Mouse (Mus musculus): Measurements from ENCODE around the gene Mex3a.
A peak's percentile ranks its signal among the peaks of the same experiment; 100 is the strongest.

Gene Mex3a

GRCm38 (mm10) chr3:88532299-88532674, at the start of gene Mex3a:
Gene Mex3a, plus strand, starts transcription at chr3:88532395.
- DNase-seq (ENCODE audit: inconsistent age in 2 of 2, low spot score in 1 of 2) = peak in 1 of 2 experiments; percentile 59

DNA sequence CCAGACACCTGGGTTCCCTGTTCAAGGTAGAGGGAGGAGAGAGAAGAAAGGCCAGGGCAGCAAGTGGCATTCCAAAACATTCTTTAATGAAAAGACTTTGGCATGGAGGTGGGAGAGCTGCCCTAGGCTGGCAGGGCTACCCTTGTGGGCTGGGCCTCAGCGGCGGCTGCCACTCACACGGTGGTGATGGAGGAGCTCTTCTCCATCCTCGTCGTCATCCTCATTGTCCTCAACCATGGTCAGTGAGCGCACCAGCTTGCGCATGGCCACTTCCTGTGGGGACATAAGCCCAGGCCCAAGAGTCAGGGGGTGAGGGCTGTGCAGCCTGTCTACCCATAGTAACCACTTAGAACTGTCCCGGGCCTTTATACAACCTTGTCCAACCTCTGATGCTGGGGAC, 49.1 kb upstream of the Mex3a start:
- DNase-seq (ENCODE audit: inconsistent age in 2 of 2, low spot score in 1 of 2) = no peak

GRCm38 (mm10) chr3:88483621-88484020, 48.6 kb upstream of the Mex3a start:
- peak; percentile 73 to 91 for DNase-seq (ENCODE audit: inconsistent age in 2 of 2, low spot score in 1 of 2)

DNA sequence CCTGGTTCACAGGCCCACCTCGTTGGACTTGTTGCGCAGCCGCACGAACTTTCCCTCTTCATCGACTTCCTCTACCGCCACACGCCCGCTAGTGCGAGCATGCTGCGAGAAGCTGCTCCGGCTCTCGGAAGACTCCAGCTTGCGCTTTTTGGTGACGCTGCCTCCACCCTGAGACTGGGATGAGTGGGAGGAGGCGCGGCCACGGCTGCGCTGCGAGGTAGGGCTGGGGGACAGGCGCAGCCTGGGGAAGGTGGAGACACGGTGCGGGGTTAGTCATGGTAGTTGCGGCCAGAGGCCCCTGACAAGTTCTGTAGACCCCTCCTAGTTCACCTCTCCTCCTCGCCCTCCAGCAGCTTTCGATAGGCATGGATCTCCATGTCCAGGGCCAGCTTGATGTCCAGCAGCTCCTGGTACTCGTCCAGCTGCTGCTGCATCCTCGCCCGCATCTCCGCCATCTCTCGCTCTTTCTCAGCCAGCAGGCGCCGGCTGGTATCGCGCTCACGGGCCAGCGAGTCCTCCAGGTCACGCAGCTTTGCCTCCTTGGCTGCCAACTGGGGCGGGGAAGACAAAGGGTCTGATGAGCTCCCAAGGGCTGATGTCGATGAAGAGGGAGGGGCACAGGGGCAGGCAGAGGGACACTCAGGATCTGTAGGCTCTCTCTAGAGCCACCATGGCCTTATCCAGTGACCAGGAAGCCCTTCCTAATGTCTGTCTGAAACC, 47.4 kb upstream of the Mex3a start:
- no peak for DNase-seq (ENCODE audit: inconsistent age in 2 of 2, low spot score in 1 of 2)

GRCm38 (mm10) chr3:88486043-88486442, 46.2 kb upstream of the Mex3a start:
- no peak for DNase-seq (ENCODE audit: inconsistent age in 2 of 2, low spot score in 1 of 2)

GRCm38 (mm10) chr3:88486887-88487286, 45.3 kb upstream of the Mex3a start:
- no peak for DNase-seq (ENCODE audit: inconsistent age in 2 of 2, low spot score in 1 of 2)

DNA sequence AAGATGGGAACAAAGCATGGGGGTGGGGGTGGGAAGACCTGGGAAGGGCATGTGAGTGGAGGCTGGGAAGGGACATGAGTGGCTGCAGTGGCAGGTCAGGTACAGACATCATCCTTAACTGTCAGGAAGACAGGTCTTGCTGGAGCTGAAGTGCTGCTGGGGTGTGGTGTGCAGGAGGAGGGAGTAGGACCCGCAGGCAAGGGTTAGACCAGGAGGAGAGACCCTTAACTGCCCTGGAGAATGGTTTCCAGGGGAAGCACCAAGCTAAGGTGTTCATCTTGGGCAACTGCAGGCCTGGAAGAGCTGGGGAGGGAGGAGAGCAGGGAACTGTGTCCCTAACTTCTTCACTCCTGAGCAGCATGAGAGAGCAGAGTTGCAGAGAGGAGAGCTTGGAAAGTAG, 44.8 kb upstream of the Mex3a start:
- no peak for DNase-seq (ENCODE audit: inconsistent age in 2 of 2, low spot score in 1 of 2)

DNA sequence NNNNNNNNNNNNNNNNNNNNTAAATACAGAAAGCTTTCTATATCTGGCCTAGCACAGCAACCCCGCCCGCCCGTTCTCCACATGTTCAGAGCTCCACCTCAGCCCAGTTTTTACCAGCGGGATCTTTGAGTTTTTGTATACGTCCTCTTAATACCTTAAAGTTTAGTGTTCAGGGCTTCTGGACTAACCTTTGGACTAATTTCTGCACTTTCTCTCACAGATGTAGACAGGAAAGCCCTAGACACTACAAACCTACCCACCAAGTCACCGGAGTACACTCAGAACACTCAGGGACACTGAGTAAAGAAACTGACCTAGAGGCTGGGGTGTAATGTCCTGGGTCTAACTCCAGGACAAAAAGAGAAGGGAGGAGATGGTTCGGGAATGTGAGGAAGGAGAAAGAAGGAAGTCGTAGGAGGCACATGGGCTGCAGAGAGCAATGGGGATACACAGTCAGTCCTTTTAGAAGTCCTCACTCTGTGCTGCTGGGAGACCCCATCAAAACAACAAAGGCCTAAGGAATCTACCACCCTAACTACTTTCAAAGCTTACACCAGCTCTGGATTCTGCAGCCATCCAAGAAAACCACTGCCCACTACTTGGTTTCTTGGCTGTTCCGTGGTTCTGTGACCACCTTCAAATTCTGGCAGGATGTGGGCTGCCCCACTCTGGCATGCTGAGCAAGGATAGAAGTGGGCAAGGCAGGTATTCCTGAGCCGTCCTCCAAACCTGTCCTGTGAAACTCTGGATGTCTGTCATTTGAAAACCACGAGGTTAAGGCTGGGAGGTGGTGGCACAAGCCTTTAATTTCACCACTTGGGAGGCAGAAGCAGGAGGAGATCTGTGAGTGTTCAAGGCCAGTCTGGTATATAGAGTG, 38.3 kb upstream of the Mex3a start:
- peak in 1 of 2 experiments; percentile 67 for DNase-seq (ENCODE audit: inconsistent age in 2 of 2, low spot score in 1 of 2)

- DNase-seq (ENCODE audit: inconsistent age in 2 of 2, low spot score in 1 of 2) = peak; percentile 91 to 95
These were observed 37.2 kb upstream of the Mex3a start for GRCm38 (mm10) chr3:88494836-88495628.

GRCm38 (mm10) chr3:88495741-88496415, 36.3 kb upstream of the Mex3a start:
- peak; percentile 68 to 84 for DNase-seq (ENCODE audit: inconsistent age in 2 of 2, low spot score in 1 of 2)

DNA sequence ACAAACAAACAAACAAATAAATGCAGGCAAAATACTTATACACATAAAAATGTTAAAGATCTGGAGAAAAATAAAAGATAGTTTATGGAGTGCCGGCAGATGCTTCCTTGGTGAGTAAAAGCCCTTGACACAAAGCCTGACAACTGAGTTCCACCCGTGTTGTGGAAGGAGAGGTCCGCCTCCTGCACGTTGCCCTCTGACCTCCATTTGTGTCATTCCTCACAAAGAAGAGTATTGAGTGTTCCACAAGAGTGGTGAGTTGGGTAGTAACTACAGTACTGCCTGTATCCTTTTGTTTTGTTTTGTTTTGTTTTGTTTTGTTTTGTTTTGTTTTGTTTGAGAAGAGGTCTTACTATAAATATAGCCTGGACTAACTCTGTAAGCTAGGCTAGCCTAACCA, 32.6 kb upstream of the Mex3a start:
- no peak for DNase-seq (ENCODE audit: inconsistent age in 2 of 2, low spot score in 1 of 2)

GRCm38 (mm10) chr3:88500087-88500486, 32.1 kb upstream of the Mex3a start:
- no peak for DNase-seq (ENCODE audit: inconsistent age in 2 of 2, low spot score in 1 of 2)

DNA sequence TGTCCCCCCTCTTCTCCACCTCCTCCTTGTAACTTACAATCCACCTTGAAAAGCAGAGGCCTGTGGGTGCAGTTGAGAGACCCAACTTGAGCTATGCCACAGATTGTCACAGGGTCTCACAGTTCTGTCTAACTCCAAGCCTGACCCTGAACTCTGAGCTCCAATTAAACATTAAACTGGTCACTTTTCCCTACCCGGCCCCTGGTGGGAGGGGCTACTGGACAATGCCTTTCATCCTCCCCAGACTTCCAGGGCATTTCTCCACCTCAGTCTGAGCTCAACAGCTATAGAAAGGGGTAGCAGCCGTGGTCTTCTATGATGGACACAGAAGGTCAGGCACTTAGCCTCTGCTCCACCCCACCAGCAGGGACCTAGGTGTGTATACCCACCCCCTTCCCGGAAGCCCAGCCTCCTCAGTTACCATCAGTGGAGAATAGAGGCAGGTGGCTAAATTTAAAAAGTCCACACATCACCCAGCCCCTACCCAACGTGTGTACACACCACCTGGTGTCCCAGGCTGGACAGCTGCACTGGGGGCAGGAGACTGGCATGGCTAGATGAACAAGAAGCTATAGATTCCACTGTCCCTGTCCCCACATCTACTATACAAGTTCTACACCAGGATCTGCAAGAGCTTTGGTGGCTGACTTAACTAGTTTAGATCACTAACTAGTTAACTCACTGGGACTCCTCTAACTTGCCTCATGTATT, 31.4 kb upstream of the Mex3a start:
- no peak for DNase-seq (ENCODE audit: inconsistent age in 2 of 2, low spot score in 1 of 2)

DNA sequence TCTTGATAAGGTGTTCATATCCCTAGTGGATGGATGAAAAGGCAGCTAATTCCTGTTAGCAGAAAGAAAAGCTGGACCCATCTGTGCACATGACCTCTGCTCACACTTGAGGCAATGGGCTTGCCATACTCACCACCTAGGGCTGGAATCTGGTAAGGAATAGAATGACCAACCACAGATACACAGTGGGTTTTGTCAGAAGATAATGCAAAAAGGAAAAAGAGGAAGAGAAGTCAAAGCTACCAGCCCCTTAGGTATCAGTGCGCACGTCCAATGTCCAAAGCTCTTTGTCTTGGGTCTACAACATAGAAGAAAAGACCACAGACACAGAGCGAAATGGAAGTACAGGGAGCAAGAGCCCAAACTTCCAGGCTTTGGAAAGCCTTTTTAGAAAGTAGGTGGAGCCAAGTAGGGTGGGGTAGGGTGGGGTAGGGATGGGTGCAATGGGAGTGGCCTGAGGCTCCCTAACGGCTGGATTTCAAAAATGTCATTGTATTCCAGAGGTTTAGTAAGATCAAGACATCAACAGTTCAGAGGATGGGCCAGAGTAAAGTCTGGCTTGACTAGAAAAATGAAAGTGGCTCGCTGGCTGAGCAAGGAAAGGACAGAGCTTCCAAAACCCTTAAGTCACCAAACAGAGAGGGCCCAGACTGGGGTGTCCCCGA, 30.7 kb upstream of the Mex3a start:
- DNase-seq (ENCODE audit: inconsistent age in 2 of 2, low spot score in 1 of 2) = peak in 1 of 2 experiments; percentile 55

DNA sequence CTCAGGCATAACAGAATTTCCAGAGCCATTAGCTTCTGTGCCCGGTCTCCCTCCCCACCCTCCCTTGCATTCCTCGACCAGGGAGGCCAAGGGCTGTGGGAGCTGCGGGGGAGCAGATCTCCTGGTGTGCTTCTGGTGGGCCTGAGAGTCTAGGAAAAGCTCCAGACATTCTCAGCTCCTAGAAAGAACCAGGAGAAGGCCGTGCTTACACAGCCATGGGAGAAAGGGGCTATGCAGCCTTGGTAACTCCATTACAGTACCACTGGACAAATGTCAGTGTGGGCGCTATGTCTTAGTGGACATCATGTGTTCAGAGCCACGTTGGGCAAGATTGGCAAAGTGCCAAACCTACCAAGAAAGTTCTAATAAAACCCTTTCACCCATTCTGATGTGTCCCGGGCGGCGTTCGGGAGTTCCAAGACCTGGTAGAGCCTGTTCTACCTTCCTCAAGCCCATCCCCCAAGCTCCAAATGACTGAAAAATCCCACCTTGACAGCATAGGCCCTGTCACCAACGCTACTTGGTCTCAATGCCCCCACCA, 30.1 kb upstream of the Mex3a start:
- DNase-seq (ENCODE audit: inconsistent age in 2 of 2, low spot score in 1 of 2) = peak in 1 of 2 experiments; percentile 83

DNA sequence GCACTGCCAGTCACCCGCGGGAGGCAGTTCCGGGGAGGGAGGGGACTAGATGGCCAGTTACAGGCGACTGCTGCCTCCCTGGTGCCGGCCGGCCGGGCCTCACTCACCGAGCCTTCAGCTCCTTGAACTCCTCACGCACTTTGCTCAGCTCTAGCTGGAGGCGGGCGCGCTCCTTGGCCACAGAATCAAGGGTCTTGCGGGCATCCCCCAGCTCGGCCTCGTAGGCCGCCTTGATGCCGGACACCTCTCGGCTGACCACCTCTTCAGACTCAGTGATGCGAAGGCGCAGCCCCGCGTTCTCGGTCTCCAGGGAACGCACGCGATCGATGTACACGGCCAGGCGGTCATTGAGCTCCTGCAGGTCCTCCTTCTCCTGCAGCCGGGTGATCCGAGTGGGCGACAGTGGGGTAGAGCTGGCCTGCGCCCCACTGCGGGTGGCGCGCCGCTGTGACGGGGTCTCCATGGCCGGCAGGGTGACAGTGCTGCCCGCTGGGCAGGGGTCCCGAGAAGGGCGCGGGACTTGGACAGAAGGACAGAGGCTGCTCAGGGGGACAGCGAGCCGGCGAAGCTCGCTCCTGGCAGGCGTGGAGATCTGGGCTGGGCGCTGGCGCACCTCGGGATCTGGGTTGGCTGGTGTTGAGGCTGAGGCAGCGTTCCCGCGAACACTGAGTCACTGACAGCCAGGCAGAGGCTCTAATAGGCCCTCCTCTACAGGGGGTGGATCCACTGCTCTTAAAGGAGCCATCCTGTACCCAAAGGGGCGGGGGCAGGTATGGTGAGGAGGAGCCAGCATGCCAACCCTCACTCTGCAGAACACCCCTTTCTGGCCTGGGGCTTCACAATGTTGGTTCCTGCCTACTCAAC, 29.3 kb upstream of the Mex3a start:
- DNase-seq (ENCODE audit: inconsistent age in 2 of 2, low spot score in 1 of 2) = peak; percentile 96 to 98

- DNase-seq (ENCODE audit: inconsistent age in 2 of 2, low spot score in 1 of 2) = peak in 1 of 2 experiments; percentile 91
These were observed 28.7 kb upstream of the Mex3a start for GRCm38 (mm10) chr3:88503505-88503863.
